33 mouse cellular contexts compared by ENCODE assay signal in genomic region chr3:60126564-60126963, GRCm38 (mm10). TPM values are rescaled to one million over a fixed set of nuclear protein-coding genes. Genes with fewer than 3 reads are reported as not detected.
"Had no signal": no experiment of that assay in that cellular context is flagged by ENCODE, and none has a peak within 500 bp of the region (broad histone marks: within the 10 kb centered on the region; RNA-seq: fewer than 3 reads in every experiment).

No protein-coding gene starts in this region.

- H3K27ac ChIP-seq: embryonic facial prominence, embryonic 10.5 days; embryonic facial prominence, embryonic 12.5 days; embryonic facial prominence, embryonic 13.5 days; embryonic facial prominence, embryonic 15.5 days; forebrain, embryonic 10.5 days; forebrain, embryonic 12.5 days; forebrain, embryonic 13.5 days; forebrain, embryonic 15.5 days; gastrocnemius, adult 2 months; heart, adult 2 months had no signal

- H3K4me2 ChIP-seq: embryonic facial prominence, embryonic 12.5 days; embryonic facial prominence, embryonic 13.5 days; embryonic facial prominence, embryonic 15.5 days; forebrain, embryonic 12.5 days; forebrain, embryonic 13.5 days; forebrain, embryonic 15.5 days had no signal

- H3K4me3 ChIP-seq: embryonic facial prominence, embryonic 10.5 days; embryonic facial prominence, embryonic 12.5 days; embryonic facial prominence, embryonic 13.5 days; embryonic facial prominence, embryonic 15.5 days; erythroblast, embryonic 14.5 days; forebrain, embryonic 10.5 days; forebrain, embryonic 12.5 days; forebrain, embryonic 13.5 days; forebrain, embryonic 15.5 days; gastrocnemius, adult 2 months; heart, adult 2 months had no signal

- H3K27me3 ChIP-seq: embryonic facial prominence, embryonic 12.5 days; embryonic facial prominence, embryonic 13.5 days; embryonic facial prominence, embryonic 15.5 days; forebrain, embryonic 12.5 days; forebrain, embryonic 13.5 days; forebrain, embryonic 15.5 days had no signal

- H3K9ac ChIP-seq: embryonic facial prominence, embryonic 12.5 days; embryonic facial prominence, embryonic 13.5 days; embryonic facial prominence, embryonic 15.5 days; forebrain, embryonic 12.5 days; forebrain, embryonic 13.5 days; forebrain, embryonic 15.5 days; forebrain, postnatal 0 days had no signal

- H3K36me3 ChIP-seq: embryonic facial prominence, embryonic 10.5 days; embryonic facial prominence, embryonic 12.5 days; embryonic facial prominence, embryonic 13.5 days; embryonic facial prominence, embryonic 15.5 days; forebrain, embryonic 10.5 days; forebrain, embryonic 12.5 days; forebrain, embryonic 15.5 days had no signal

- H3K9me3 ChIP-seq: embryonic facial prominence, embryonic 10.5 days; embryonic facial prominence, embryonic 12.5 days; embryonic facial prominence, embryonic 13.5 days; embryonic facial prominence, embryonic 15.5 days; forebrain, embryonic 10.5 days; forebrain, embryonic 12.5 days; forebrain, embryonic 13.5 days; forebrain, embryonic 15.5 days had no signal

- DNase-seq: cerebellum, adult 9-10 months; cerebellum, adult 9-11 months; cerebellum, postnatal 10 days; cerebellum, postnatal 14 days; cerebellum, postnatal 25 days; cerebellum, postnatal 36 days; embryo, embryonic 11 days; forebrain, postnatal 0 days; gastrocnemius, adult 2 months; gastrocnemius, postnatal 10 days; gastrocnemius, postnatal 14 days; gastrocnemius, postnatal 25 days; gastrocnemius, postnatal 36 days; heart, adult 11 months; heart, adult 18-20 months; heart, adult 2 months had no signal

RNA-seq across cellular contexts. Expression of gene Sucnr1, which starts 44.9 kb away (rescaled TPM):
- total RNA-seq: common myeloid progenitor, adult 5-6 weeks; forebrain, postnatal 0 days; gastrocnemius, adult 2 months; gastrocnemius, postnatal 36 days; granulocyte monocyte progenitor cell, adult 5-6 weeks; heart, adult 2 months; heart, adult 8-10 months had no signal
- polyA plus RNA-seq: embryonic facial prominence, embryonic 10.5 days; embryonic facial prominence, embryonic 11.5 days; embryonic facial prominence, embryonic 12.5 days; erythroblast, embryonic 14.5 days; forebrain, embryonic 10.5 days; forebrain, embryonic 11.5 days; forebrain, embryonic 12.5 days; forebrain, embryonic 13.5 days; forebrain, embryonic 14.5 days; forebrain, embryonic 15.5 days; forebrain, embryonic 16.5 days; forebrain, postnatal 0 days; frontal cortex, adult 2 months had no signal
